12 mouse cellular contexts compared by ENCODE assay signal in genomic region chr6:52504676-52505460, GRCm38 (mm10).
A peak's percentile ranks its signal among the peaks of the same experiment; 100 is the strongest.
DNase-seq lines count a peak whose midpoint lies in the region; ATAC-seq and TF ChIP-seq lines count a peak whose summit lies in the region.
"Had no signal": no experiment of that assay in that cellular context is flagged by ENCODE, and none has a peak within 500 bp of the region (broad histone marks: within the 10 kb centered on the region; RNA-seq: fewer than 3 reads in every experiment).

No protein-coding gene starts in this region.

- H3K4me3 ChIP-seq in embryonic facial prominence, embryonic 11.5 days (ENCODE audit: low read depth, low read length), result no peak overlapping the region
- H3K4me3 ChIP-seq in embryonic facial prominence, embryonic 10.5 days, result no peak overlapping the region
- H3K4me3 ChIP-seq in gastrocnemius, adult 2 months, result no peak overlapping the region
- H3K4me3 ChIP-seq: embryonic facial prominence, embryonic 13.5 days; heart, embryonic 13.5 days; layer of hippocampus, adult 2 months; liver, embryonic 15.5 days had no signal

- intact Hi-C loops in gastrocnemius, adult 2 months (cut with DNase I), result loop anchor here (5.0 kb wide), 1 partner anchor 63 kb away; no protein-coding TSS in a partner anchor

- ATAC-seq in embryonic facial prominence, embryonic 11.5 days (replicated peaks; ENCODE audit: insufficient number of reproducible peaks, low FRiP score, low TSS enrichment, low read depth), result no peak

- H3K9me3 ChIP-seq in embryonic facial prominence, embryonic 11.5 days (replicated peaks; ENCODE audit: control insufficient read depth, low read length), result no peaks in the 10 kb centered on the region
- H3K9me3 ChIP-seq in embryonic facial prominence, embryonic 10.5 days, result no peaks in the 10 kb centered on the region
- H3K9me3 ChIP-seq: embryonic facial prominence, embryonic 13.5 days; heart, embryonic 13.5 days; liver, embryonic 15.5 days had no signal

- no peaks in the 10 kb centered on the region for H3K36me3 ChIP-seq in embryonic facial prominence, embryonic 11.5 days (replicated peaks; ENCODE audit: control insufficient read depth, insufficient read depth, low read depth, low read length)
- no peaks in the 10 kb centered on the region for H3K36me3 ChIP-seq in embryonic facial prominence, embryonic 10.5 days (replicated peaks)
- H3K36me3 ChIP-seq: embryonic facial prominence, embryonic 13.5 days; heart, embryonic 13.5 days; liver, embryonic 15.5 days had no signal

- no peak overlapping the region for H3K9ac ChIP-seq in embryonic facial prominence, embryonic 11.5 days (replicated peaks; ENCODE audit: low read length)
- H3K9ac ChIP-seq: embryonic facial prominence, embryonic 13.5 days; heart, embryonic 13.5 days; liver, embryonic 15.5 days had no signal

- no peaks in the 10 kb centered on the region for H3K27me3 ChIP-seq in embryonic facial prominence, embryonic 11.5 days (ENCODE audit: control insufficient read depth, insufficient read depth, low read length)
- H3K27me3 ChIP-seq in embryonic facial prominence, embryonic 10.5 days (replicated peaks; ENCODE audit: low read depth, poor library complexity, severe bottlenecking), result no peaks in the 10 kb centered on the region
- H3K27me3 ChIP-seq: embryonic facial prominence, embryonic 13.5 days; heart, embryonic 13.5 days; liver, embryonic 15.5 days had no signal

- H3K4me1 ChIP-seq in embryonic facial prominence, embryonic 11.5 days (ENCODE audit: control insufficient read depth, insufficient read depth, low read length), result no peaks in the 10 kb centered on the region
- H3K4me1 ChIP-seq in embryonic facial prominence, embryonic 10.5 days, result peaks cover 10% of the 10 kb centered on the region; the same call in 1 of the 2 replicates
- H3K4me1 ChIP-seq: embryonic facial prominence, embryonic 13.5 days; heart, embryonic 13.5 days; liver, embryonic 15.5 days had no signal

- H3K27ac ChIP-seq in embryonic facial prominence, embryonic 11.5 days (replicated peaks; ENCODE audit: low read depth, low read length), result no peak overlapping the region
- H3K27ac ChIP-seq in embryonic facial prominence, embryonic 10.5 days (replicated peaks), result no peak overlapping the region
- H3K27ac ChIP-seq in gastrocnemius, adult 2 months, result peak overlapping the region; percentile 85
- H3K27ac ChIP-seq: embryonic facial prominence, embryonic 13.5 days; heart, embryonic 13.5 days; layer of hippocampus, adult 2 months; liver, embryonic 15.5 days had no signal

- TF ChIP-seq CTCF in gastrocnemius, adult 2 months (IDR thresholded peaks at IDR 0.05), result no peak

- peak; percentile 8 for DNase-seq in embryonic facial prominence, embryonic 11.5 days (ENCODE audit: low spot score)
- DNase-seq in embryonic facial prominence, embryonic 10.5 days (ENCODE audit: low spot score), result no peak
- DNase-seq in ovary, postnatal 14 days (ENCODE audit: low spot score), result peak; percentile 7
- DNase-seq in ovary, adult 18-20 months (ENCODE audit: low spot score), result no peak
- peak; percentile 80 for DNase-seq in gastrocnemius, adult 2 months
- peak; percentile 9 for DNase-seq in testis, postnatal 14 days (ENCODE audit: low spot score)
- no peak for DNase-seq in urinary bladder, postnatal 4 days (ENCODE audit: low spot score in 2 of 2)
- DNase-seq in neural tube, embryonic 10.5 days (ENCODE audit: extremely low spot score, low spot score), result no peak

- H3K4me2 ChIP-seq in embryonic facial prominence, embryonic 11.5 days (ENCODE audit: low read depth, low read length), result no peak overlapping the region
- H3K4me2 ChIP-seq: embryonic facial prominence, embryonic 13.5 days; heart, embryonic 13.5 days; liver, embryonic 15.5 days had no signal

- WGBS in embryonic facial prominence, embryonic 11.5 days, result 54% methylated on average over 8 of the region's 8 CpGs
- 61% methylated on average over 8 of the region's 8 CpGs for WGBS in embryonic facial prominence, embryonic 10.5 days

Comparison
In these comparisons a context has a peak if more than half of its experiments do, and no peak if none do; other contexts are left out.
1. DNase-seq: peak in embryonic facial prominence, embryonic 11.5 days (single experiment), ovary, postnatal 14 days (single experiment), gastrocnemius, adult 2 months (single experiment) and testis, postnatal 14 days (single experiment); none in embryonic facial prominence, embryonic 10.5 days (single experiment), ovary, adult 18-20 months (single experiment), urinary bladder, postnatal 4 days (0 of 2) and neural tube, embryonic 10.5 days (single experiment).